ENCODE assay signal across 32 mouse cellular contexts in genomic region chr7:109686585-109687128, GRCm38 (mm10). TPM values are rescaled to one million over a fixed set of nuclear protein-coding genes. Genes with fewer than 3 reads are reported as not detected.
DNase-seq lines count a peak whose midpoint lies in the region; ATAC-seq lines count a peak whose summit lies in the region.
"Had no signal": no experiment of that assay in that cellular context is flagged by ENCODE, and none has a peak within 500 bp of the region (broad histone marks: within the 10 kb centered on the region; RNA-seq: fewer than 3 reads in every experiment).

No protein-coding gene starts in this region.

- H3K4me2 ChIP-seq in forebrain, embryonic 13.5 days: peak overlapping the region; percentile 21; the same call in 1 of the 2 replicates
- H3K4me2 ChIP-seq in forebrain, embryonic 11.5 days (ENCODE audit: low read depth, low read length, severe bottlenecking): no peak overlapping the region
- no peak overlapping the region for H3K4me2 ChIP-seq in midbrain, embryonic 14.5 days (ENCODE audit: low read length)
- no peak overlapping the region for H3K4me2 ChIP-seq in midbrain, embryonic 11.5 days
- peak overlapping the region; percentile 9; the same call in 1 of the 2 replicates for H3K4me2 ChIP-seq in lung, embryonic 16.5 days (ENCODE audit: low read depth, low read length)
- H3K4me2 ChIP-seq: hindbrain, embryonic 15.5 days; kidney, embryonic 15.5 days; limb, embryonic 13.5 days; liver, embryonic 11.5 days; neural tube, embryonic 12.5 days had no signal

- H3K27me3 ChIP-seq in forebrain, embryonic 13.5 days: no peaks in the 10 kb centered on the region
- H3K27me3 ChIP-seq in forebrain, embryonic 11.5 days (ENCODE audit: control insufficient read depth, insufficient read depth, low read length): no peaks in the 10 kb centered on the region
- no peaks in the 10 kb centered on the region for H3K27me3 ChIP-seq in midbrain, embryonic 14.5 days (ENCODE audit: control insufficient read depth, insufficient read depth, low read length)
- H3K27me3 ChIP-seq in midbrain, embryonic 11.5 days (ENCODE audit: control insufficient read depth, insufficient read depth, low read length): no peaks in the 10 kb centered on the region
- no peaks in the 10 kb centered on the region for H3K27me3 ChIP-seq in lung, embryonic 16.5 days (ENCODE audit: control insufficient read depth, insufficient read depth, low read depth, low read length)
- H3K27me3 ChIP-seq: hindbrain, embryonic 15.5 days; kidney, embryonic 15.5 days; limb, embryonic 13.5 days; neural tube, embryonic 12.5 days had no signal

- H3K4me3 ChIP-seq in forebrain, embryonic 13.5 days: no peak overlapping the region
- no peak overlapping the region for H3K4me3 ChIP-seq in forebrain, embryonic 11.5 days (ENCODE audit: low read depth, low read length)
- H3K4me3 ChIP-seq in midbrain, embryonic 14.5 days (replicated peaks; ENCODE audit: low read depth, low read length): no peak overlapping the region
- no peak overlapping the region for H3K4me3 ChIP-seq in midbrain, embryonic 11.5 days (ENCODE audit: low read depth, low read length)
- H3K4me3 ChIP-seq in lung, embryonic 16.5 days (ENCODE audit: low read length): no peak overlapping the region
- H3K4me3 ChIP-seq: hindbrain, embryonic 10.5 days; hindbrain, embryonic 15.5 days; kidney, embryonic 15.5 days; left cerebral cortex, adult 2 months; limb, embryonic 13.5 days; midbrain, embryonic 10.5 days; myocyte; neural tube, embryonic 12.5 days had no signal

- H3K4me1 ChIP-seq in forebrain, embryonic 13.5 days: peaks cover 10% of the 10 kb centered on the region
- 0 out of 2 replicates have a peak, but pooled peaks cover 6% of the 10 kb centered on the region for H3K4me1 ChIP-seq in forebrain, embryonic 11.5 days (replicated peaks; ENCODE audit: control insufficient read depth, insufficient read depth, low read length)
- H3K4me1 ChIP-seq in midbrain, embryonic 14.5 days (ENCODE audit: control insufficient read depth, insufficient read depth, low read length): 0 out of 2 replicates have a peak, but pooled peaks cover 5% of the 10 kb centered on the region
- no peaks in the 10 kb centered on the region for H3K4me1 ChIP-seq in midbrain, embryonic 11.5 days (ENCODE audit: control insufficient read depth, insufficient read depth, low read length)
- peaks cover 12% of the 10 kb centered on the region for H3K4me1 ChIP-seq in lung, embryonic 16.5 days (replicated peaks; ENCODE audit: control insufficient read depth, insufficient read depth, low read length)
- H3K4me1 ChIP-seq: hindbrain, embryonic 10.5 days; hindbrain, embryonic 15.5 days; neural tube, embryonic 12.5 days had no signal

- H3K9me3 ChIP-seq in forebrain, embryonic 13.5 days (replicated peaks): no peaks in the 10 kb centered on the region
- H3K9me3 ChIP-seq in forebrain, embryonic 11.5 days (ENCODE audit: control insufficient read depth, low read length): no peaks in the 10 kb centered on the region
- no peaks in the 10 kb centered on the region for H3K9me3 ChIP-seq in midbrain, embryonic 14.5 days (ENCODE audit: control insufficient read depth, low read length)
- H3K9me3 ChIP-seq in midbrain, embryonic 11.5 days (ENCODE audit: control insufficient read depth, low read length): no peaks in the 10 kb centered on the region
- H3K9me3 ChIP-seq in lung, embryonic 16.5 days (ENCODE audit: control insufficient read depth, low read length): no peaks in the 10 kb centered on the region
- H3K9me3 ChIP-seq: hindbrain, embryonic 10.5 days; hindbrain, embryonic 15.5 days; kidney, embryonic 15.5 days; limb, embryonic 13.5 days; midbrain, embryonic 10.5 days; neural tube, embryonic 12.5 days had no signal

- no peak for DNase-seq in forebrain, embryonic 11.5 days (ENCODE audit: low spot score)
- peak; percentile 34 for DNase-seq in midbrain, embryonic 14.5 days
- no peak for DNase-seq in midbrain, embryonic 11.5 days (ENCODE audit: low spot score, missing footprints)
- no peak for DNase-seq in adipocyte (ENCODE audit: low spot score)
- no peak for DNase-seq in left cerebral cortex, adult 9 months (ENCODE audit: low spot score in 2 of 2)
- DNase-seq: adrenal gland, adult 2 months; adrenal gland, postnatal 36 days; cerebellum, adult 9-10 months; cerebellum, postnatal 36 days; gastrocnemius, postnatal 14 days; heart, postnatal 14 days; kidney, adult 18-20 months; kidney, postnatal 25 days; right cerebral cortex, adult 18-20 months; spleen, adult 18-20 months; thymus, adult 2 months; thymus, postnatal 36 days had no signal

- WGBS in forebrain, embryonic 13.5 days: 15% methylated on average over 9 of the region's 9 CpGs
- 44% methylated on average over 9 of the region's 9 CpGs for WGBS in forebrain, embryonic 11.5 days
- WGBS in midbrain, embryonic 14.5 days: 25% methylated on average over 9 of the region's 9 CpGs
- WGBS in midbrain, embryonic 11.5 days: 58% methylated on average over 9 of the region's 9 CpGs
- WGBS in lung, embryonic 16.5 days: 13% methylated on average over 9 of the region's 9 CpGs

- H3K36me3 ChIP-seq in forebrain, embryonic 13.5 days (ENCODE audit: poor library complexity, severe bottlenecking): no peaks in the 10 kb centered on the region
- H3K36me3 ChIP-seq in forebrain, embryonic 11.5 days (ENCODE audit: control insufficient read depth, insufficient read depth, low read length): no peaks in the 10 kb centered on the region
- no peaks in the 10 kb centered on the region for H3K36me3 ChIP-seq in midbrain, embryonic 14.5 days (ENCODE audit: control insufficient read depth, insufficient read depth, low read length)
- H3K36me3 ChIP-seq in midbrain, embryonic 11.5 days (ENCODE audit: control insufficient read depth, insufficient read depth, low read length): no peaks in the 10 kb centered on the region
- H3K36me3 ChIP-seq in lung, embryonic 16.5 days (ENCODE audit: control insufficient read depth, insufficient read depth, low read length): no peaks in the 10 kb centered on the region
- H3K36me3 ChIP-seq: hindbrain, embryonic 10.5 days; hindbrain, embryonic 15.5 days; kidney, embryonic 15.5 days; limb, embryonic 13.5 days; midbrain, embryonic 10.5 days; neural tube, embryonic 12.5 days had no signal

- H3K27ac ChIP-seq in forebrain, embryonic 13.5 days: no peak overlapping the region
- no peak overlapping the region for H3K27ac ChIP-seq in forebrain, embryonic 11.5 days (ENCODE audit: low read depth, low read length)
- H3K27ac ChIP-seq in midbrain, embryonic 14.5 days (replicated peaks; ENCODE audit: low read depth, low read length): no peak overlapping the region
- no peak overlapping the region for H3K27ac ChIP-seq in midbrain, embryonic 11.5 days (ENCODE audit: low read depth, low read length)
- H3K27ac ChIP-seq in lung, embryonic 16.5 days (ENCODE audit: low read length): peak overlapping the region; percentile 53
- H3K27ac ChIP-seq: hindbrain, embryonic 10.5 days; hindbrain, embryonic 15.5 days; kidney, embryonic 15.5 days; left cerebral cortex, adult 2 months; limb, embryonic 13.5 days; midbrain, embryonic 10.5 days; neural tube, embryonic 12.5 days had no signal

- ATAC-seq in forebrain, embryonic 13.5 days: no peak
- ATAC-seq in forebrain, embryonic 11.5 days (replicated peaks; ENCODE audit: low FRiP score): no peak
- ATAC-seq in midbrain, embryonic 14.5 days (ENCODE audit: low FRiP score, low TSS enrichment): no peak
- ATAC-seq in midbrain, embryonic 11.5 days (ENCODE audit: low FRiP score): no peak
- ATAC-seq in lung, embryonic 16.5 days (ENCODE audit: low read depth): peak; percentile 60
- ATAC-seq: CD4-positive, CD25-positive, alpha-beta regulatory T cell, adult 4 months had no signal

- no peak overlapping the region for H3K9ac ChIP-seq in forebrain, embryonic 13.5 days
- H3K9ac ChIP-seq in forebrain, embryonic 11.5 days (ENCODE audit: low read length): no peak overlapping the region; the same call in 1 of the 2 replicates
- H3K9ac ChIP-seq in midbrain, embryonic 14.5 days (replicated peaks; ENCODE audit: low read length): no peak overlapping the region
- H3K9ac ChIP-seq in midbrain, embryonic 11.5 days (ENCODE audit: low read length): no peak overlapping the region
- no peak overlapping the region for H3K9ac ChIP-seq in lung, embryonic 16.5 days (ENCODE audit: low read length)
- H3K9ac ChIP-seq: hindbrain, embryonic 15.5 days; kidney, embryonic 15.5 days; limb, embryonic 13.5 days; neural tube, embryonic 12.5 days had no signal

RNA-seq across cellular contexts. Expression of gene St5, which starts 16.7 kb away (rescaled TPM):
- 12.0 and 13.0 TPM in 2 replicates for polyA plus RNA-seq in forebrain, embryonic 13.5 days (2015; fragmentation: Nextera tagmentation; extraction: Ambion mirVana)
- polyA plus RNA-seq in forebrain, embryonic 11.5 days (2014; fragmentation: Nextera tagmentation; extraction: Ambion mirVana): 32.8 TPM in 2 replicates
- 15.6 and 16.4 TPM in 2 replicates for polyA plus RNA-seq in midbrain, embryonic 14.5 days (2014; fragmentation: Nextera tagmentation; extraction: Ambion mirVana)
- polyA plus RNA-seq in midbrain, embryonic 11.5 days (2014; fragmentation: Nextera tagmentation; extraction: Ambion mirVana): 37.9 and 41.6 TPM in 2 replicates
- polyA plus RNA-seq in lung, embryonic 16.5 days (2015; fragmentation: Nextera tagmentation; extraction: Ambion mirVana): 72.2 and 77.5 TPM in 2 replicates

RNA-seq across cellular contexts. Expression of gene Akip1, which starts 16.8 kb away (rescaled TPM):
- polyA plus RNA-seq in forebrain, embryonic 13.5 days (2015; fragmentation: Nextera tagmentation; extraction: Ambion mirVana): 17.0 and 18.1 TPM in 2 replicates
- 18.3 and 19.6 TPM in 2 replicates for polyA plus RNA-seq in forebrain, embryonic 11.5 days (2014; fragmentation: Nextera tagmentation; extraction: Ambion mirVana)
- 10.0 and 10.3 TPM in 2 replicates for polyA plus RNA-seq in midbrain, embryonic 14.5 days (2014; fragmentation: Nextera tagmentation; extraction: Ambion mirVana)
- polyA plus RNA-seq in midbrain, embryonic 11.5 days (2014; fragmentation: Nextera tagmentation; extraction: Ambion mirVana): 19.4 and 20.7 TPM in 2 replicates
- polyA plus RNA-seq in lung, embryonic 16.5 days (2015; fragmentation: Nextera tagmentation; extraction: Ambion mirVana): 44.0 and 45.7 TPM in 2 replicates

RNA-seq across cellular contexts. Expression of gene BC051019, which starts 37.0 kb away (rescaled TPM):
- polyA plus RNA-seq in forebrain, embryonic 13.5 days (2015; fragmentation: Nextera tagmentation; extraction: Ambion mirVana): 0.31 and 0.37 TPM in 2 replicates
- polyA plus RNA-seq in forebrain, embryonic 11.5 days (2014; fragmentation: Nextera tagmentation; extraction: Ambion mirVana): not detected in 2 replicates
- polyA plus RNA-seq in midbrain, embryonic 14.5 days (2014; fragmentation: Nextera tagmentation; extraction: Ambion mirVana): not detected in 2 replicates
- polyA plus RNA-seq in midbrain, embryonic 11.5 days (2014; fragmentation: Nextera tagmentation; extraction: Ambion mirVana): not detected in 2 replicates
- 8.9 and 10.1 TPM in 2 replicates for polyA plus RNA-seq in lung, embryonic 16.5 days (2015; fragmentation: Nextera tagmentation; extraction: Ambion mirVana)
- polyA plus RNA-seq: adrenal gland, adult 2 months; heart, embryonic 14.5 days; intestine, embryonic 14.5 days; kidney, embryonic 15.5 days; neural tube, embryonic 12.5 days had no signal

RNA-seq across cellular contexts. Expression of gene Ascl3, which starts 44.9 kb away (rescaled TPM):
- not detected in 2 replicates for polyA plus RNA-seq in forebrain, embryonic 13.5 days (2015; fragmentation: Nextera tagmentation; extraction: Ambion mirVana)
- 0.28 TPM in 1 of 2 replicates, not detected in the other for polyA plus RNA-seq in forebrain, embryonic 11.5 days (2014; fragmentation: Nextera tagmentation; extraction: Ambion mirVana)
- not detected in 2 replicates for polyA plus RNA-seq in midbrain, embryonic 14.5 days (2014; fragmentation: Nextera tagmentation; extraction: Ambion mirVana)
- polyA plus RNA-seq in midbrain, embryonic 11.5 days (2014; fragmentation: Nextera tagmentation; extraction: Ambion mirVana): 0.20 TPM in 1 of 2 replicates, not detected in the other
- polyA plus RNA-seq in lung, embryonic 16.5 days (2015; fragmentation: Nextera tagmentation; extraction: Ambion mirVana): 0.60 TPM in 1 of 2 replicates, not detected in the other
- polyA plus RNA-seq: CD4-positive, CD25-positive, alpha-beta regulatory T cell, adult 4 months; heart, embryonic 14.5 days; hindbrain, embryonic 15.5 days; intestine, embryonic 14.5 days; kidney, embryonic 15.5 days; limb, embryonic 13.5 days; liver, embryonic 11.5 days; liver, embryonic 16.5 days; midbrain, embryonic 10.5 days; neural tube, embryonic 12.5 days had no signal

Comparison
In these comparisons a context has a peak if more than half of its experiments do, and no peak if none do; other contexts are left out.
1. H3K4me2 ChIP-seq: peak in forebrain, embryonic 13.5 days (single experiment) and lung, embryonic 16.5 days (single experiment); none in forebrain, embryonic 11.5 days (single experiment), midbrain, embryonic 14.5 days (single experiment) and midbrain, embryonic 11.5 days (single experiment).